Mouse (Mus musculus) bone marrow, adult 2 months (tissue): ENCODE results near the gene Tspan18.

Source experiments
- CTCF ChIP-seq: fragments of 200-500 bp; IDR thresholded peaks from 2 replicates; pipeline ENCODE4 v1.5.1; 2011; ENCODE audit warnings: low read length, control low read depth; ENCODE audit not compliant: control insufficient read depth, insufficient read depth
- POLR2A ChIP-seq: fragments of 200-500 bp; IDR thresholded peaks from 2 replicates; pipeline ENCODE4 v1.6.1; 2011; ENCODE audit warnings: low read depth, mild to moderate bottlenecking, control low read depth, low read length, borderline replicate concordance; ENCODE audit not compliant: control insufficient read depth

GRCm38 (mm10) chr2:93266565-93267169, 67.6 kb downstream of the Tspan18 start:
- TF ChIP-seq CTCF = no peak
- no peak for TF ChIP-seq POLR2A
